Mouse (Mus musculus): ENCODE results near the gene Toe1.

DNA sequence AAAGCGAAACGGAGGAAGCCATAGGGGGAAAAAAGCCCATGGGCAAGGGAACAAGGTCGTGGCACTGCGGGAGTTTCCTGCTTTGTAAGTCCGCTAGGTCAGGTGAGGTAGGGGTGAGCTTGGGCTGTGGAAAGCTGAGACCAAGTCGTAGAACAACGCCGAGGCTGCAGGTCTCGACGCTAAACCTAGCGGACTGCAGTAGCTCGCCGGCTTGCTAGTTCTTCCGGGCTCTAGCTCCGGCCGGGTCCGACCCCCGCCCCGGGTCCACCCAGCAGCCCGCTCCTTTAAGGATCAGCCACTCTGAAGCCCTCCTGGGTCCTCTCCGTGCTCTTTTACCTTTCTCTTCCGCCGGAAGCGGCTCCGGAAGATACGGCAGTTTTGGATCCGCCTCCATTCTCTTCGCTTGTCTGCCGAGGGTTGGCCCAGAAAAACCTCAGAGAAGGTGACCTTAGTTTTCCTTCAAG lies 17.1 kb upstream of the Toe1 start:
- TF ChIP-seq POLR2A (IDR thresholded peaks at IDR 0.05; ENCODE audit: control insufficient read depth, extremely low read depth, insufficient read depth, low read length, poor library complexity): peak; percentile 69
- no peak for TF ChIP-seq CTCF (IDR thresholded peaks at IDR 0.05; ENCODE audit: borderline replicate concordance, control insufficient read depth, extremely low read depth, insufficient read depth, low read length, poor library complexity)
